Mouse (Mus musculus): Measurements from ENCODE around the gene Acbd5.
A peak's percentile ranks its signal among the peaks of the same experiment; 100 is the strongest.

- TF ChIP-seq CTCF (IDR thresholded peaks at IDR 0.05; ENCODE audit: borderline replicate concordance, control insufficient read depth, extremely low read depth, insufficient read depth, low read length, poor library complexity) (no peak), POLR2A (IDR thresholded peaks at IDR 0.05; ENCODE audit: control insufficient read depth, extremely low read depth, insufficient read depth, low read length, poor library complexity) (peak; percentile 76)
These were observed at the start of gene Acbd5 for GRCm38 (mm10) chr2:23067552-23068369.
